ENCODE assay signal across 15 mouse cellular contexts in the genomic region with DNA sequence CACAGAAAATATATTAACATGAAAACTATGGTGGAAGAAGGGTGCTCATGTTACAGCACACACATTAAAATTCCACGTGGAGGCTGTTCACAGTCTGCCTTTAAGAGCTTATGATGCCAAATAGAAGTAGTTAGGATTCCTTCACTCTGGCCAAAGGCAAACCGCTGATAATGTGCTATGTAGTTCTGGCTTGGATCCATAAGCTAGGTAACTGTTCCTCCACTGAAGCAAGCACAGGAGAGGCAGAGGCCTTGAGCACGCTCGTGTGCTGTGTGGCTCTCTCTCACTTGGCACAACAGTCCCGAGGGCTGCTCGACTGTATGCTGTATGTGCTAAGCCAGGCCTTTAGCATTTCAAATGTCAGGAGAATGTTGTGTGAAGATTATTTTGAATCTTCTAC.
"Had no signal": no experiment of that assay in that cellular context is flagged by ENCODE, and none has a peak within 500 bp of the region (broad histone marks: within the 10 kb centered on the region; RNA-seq: fewer than 3 reads in every experiment).

No protein-coding gene starts in this region.

- H3K27ac ChIP-seq: kidney, embryonic 15.5 days; limb, embryonic 12.5 days; limb, embryonic 15.5 days; liver, embryonic 14.5 days had no signal

- ATAC-seq: liver, postnatal 0 days had no signal

- H3K9ac ChIP-seq: kidney, embryonic 15.5 days; limb, embryonic 12.5 days; limb, embryonic 15.5 days; liver, embryonic 14.5 days; liver, postnatal 0 days had no signal

- DNase-seq: kidney, postnatal 10 days; kidney, postnatal 36 days; left cerebral cortex, postnatal 4 days; liver, postnatal 0 days; lung, postnatal 14 days; lung, postnatal 4 days; midbrain, embryonic 14.5 days; thymus, adult 18-20 months; thymus, postnatal 36 days had no signal

- H3K4me2 ChIP-seq: kidney, embryonic 15.5 days; limb, embryonic 12.5 days; limb, embryonic 15.5 days; liver, embryonic 11.5 days; midbrain, embryonic 11.5 days had no signal

- H3K4me1 ChIP-seq: kidney, embryonic 15.5 days; limb, embryonic 12.5 days; limb, embryonic 15.5 days had no signal

- H3K9me3 ChIP-seq: kidney, embryonic 15.5 days; limb, embryonic 12.5 days; limb, embryonic 15.5 days had no signal

- H3K4me3 ChIP-seq: kidney, embryonic 15.5 days; limb, embryonic 12.5 days; limb, embryonic 15.5 days had no signal

- H3K27me3 ChIP-seq: kidney, embryonic 15.5 days; limb, embryonic 12.5 days; limb, embryonic 15.5 days had no signal
